Mouse (Mus musculus) ES-E14 (cell line): ENCODE results near the gene Synj2. TPM values are rescaled to one million over a fixed set of nuclear protein-coding genes. Genes with fewer than 3 reads are reported as not detected.

Experiments used
- DNase-seq: peaks from one replicate; pipeline ENCODE4 v3.0.0-alpha.2; 2013; ENCODE audit warnings: low read depth, low spot score
- H3K27ac ChIP-seq: 2 replicates; pipeline ENCODE4 v1.5.1; 2012; ENCODE audit warnings: low read depth, mild to moderate bottlenecking, low read length, moderate library complexity, mixed read lengths; ENCODE audit not compliant: poor library complexity, insufficient read depth, severe bottlenecking
- H3K36me3 ChIP-seq: 2 replicates; pipeline ENCODE4 v1.6.1; 2012; ENCODE audit warnings: mild to moderate bottlenecking, low read length, moderate library complexity, mixed read lengths; ENCODE audit not compliant: control insufficient read depth, poor library complexity, insufficient read depth, severe bottlenecking
- H3K4me1 ChIP-seq, 2 experiments: fragments of 150-350 bp in 1 of 2; sonication (generic) in 1 of 2; 2 replicates each; pipeline ENCODE4 v1.6.1; 2012; ENCODE audit warnings: low read length in 2 of 2, mild to moderate bottlenecking in 1 of 2, mixed read lengths in 1 of 2; ENCODE audit not compliant: control insufficient read depth in 2 of 2, insufficient read depth in 2 of 2, poor library complexity in 1 of 2
- H3K4me3 ChIP-seq, 2 experiments: fragments of 150-350 bp in 1 of 2; sonication (generic) in 1 of 2; 2 replicates each; pipeline ENCODE4 v1.5.1; 2012; ENCODE audit warnings: low read length in 2 of 2, low read depth in 1 of 2, mild to moderate bottlenecking in 1 of 2, mixed read lengths in 1 of 2; ENCODE audit not compliant: insufficient read depth in 1 of 2, poor library complexity in 1 of 2, severe bottlenecking in 1 of 2
- H3K9ac ChIP-seq: 2 replicates; pipeline ENCODE4 v1.6.1; 2012; ENCODE audit warnings: low read depth, mild to moderate bottlenecking, low read length, mixed read lengths; ENCODE audit not compliant: poor library complexity, insufficient read depth, severe bottlenecking
- H3K9me3 ChIP-seq: fragments of 150-350 bp; sonication (generic); 2 replicates; pipeline ENCODE4 v1.6.1; 2012; ENCODE audit warnings: low read depth, mild to moderate bottlenecking, low read length; ENCODE audit not compliant: control insufficient read depth, insufficient read depth
- CHD2 ChIP-seq: IDR thresholded peaks from 2 replicates; pipeline ENCODE4 v1.6.1; 2014; ENCODE audit warnings: mild to moderate bottlenecking, low read depth, low read length, inconsistent platforms
- HCFC1 ChIP-seq: IDR thresholded peaks from 2 replicates; pipeline ENCODE4 v1.6.1; 2012; ENCODE audit warnings: low read length, inconsistent platforms, borderline replicate concordance; ENCODE audit not compliant: insufficient read depth
- MAFK ChIP-seq: IDR thresholded peaks from 2 replicates; pipeline ENCODE4 v1.6.1; 2014; ENCODE audit warnings: mild to moderate bottlenecking, low read depth, low read length, inconsistent platforms; ENCODE audit not compliant: insufficient read depth
- ZC3H11A ChIP-seq: IDR thresholded peaks from 2 replicates; pipeline ENCODE4 v1.6.1; 2012; ENCODE audit warnings: low read depth, mild to moderate bottlenecking, inconsistent platforms, low read length, borderline replicate concordance
- ZNF384 ChIP-seq: IDR thresholded peaks from 2 replicates; pipeline ENCODE4 v1.6.1; 2012; ENCODE audit warnings: low read depth, low read length, inconsistent platforms
- in situ Hi-C, 2 experiments: fragments of 600-800 bp; cut with MboI; formaldehyde crosslinking; loops; one replicate each; pipeline ENCODE4 v1.15.1; 2025; ENCODE audit warnings: low sequenced_read_pairs in 2 of 2, inconsistent platforms in 1 of 2; ENCODE audit not compliant: unreplicated experiment in 2 of 2
- total RNA-seq: library from RNA; depleted of rRNA; stranded (reverse); fragments of 300-350 nt; gene quantifications from 2 replicates; pipeline ENCODE4 v1.2.3, GENCODE M21; 2012

The Synj2 gene
- total RNA-seq, 1 experiment: 6.1 TPM

DNA sequence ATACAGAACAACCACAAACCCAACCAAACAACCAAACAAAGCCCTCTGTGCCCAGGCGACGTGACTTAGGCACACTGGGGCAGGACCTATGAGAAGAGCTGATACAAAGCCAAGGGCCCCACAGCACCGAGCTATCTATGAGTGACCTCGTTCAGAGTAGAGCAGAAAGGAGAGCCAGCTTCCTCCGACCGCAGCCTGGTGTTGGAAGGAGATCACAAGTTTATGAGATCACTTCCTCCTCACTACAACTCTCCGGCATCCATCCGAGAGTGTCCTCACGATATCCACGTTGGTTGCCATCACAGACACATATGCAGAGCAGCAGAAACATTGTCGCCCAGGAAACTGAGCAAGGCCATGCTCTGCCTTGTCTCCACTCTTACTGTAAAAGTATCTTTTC is 67.5 kb downstream of the Synj2 start:
- H3K9ac ChIP-seq: no peak overlapping the region
- H3K4me1 ChIP-seq: peaks cover 0 to 12% of the 10 kb centered on the region in 2 experiments; a peak in 3 of 4 replicates
- no peaks in the 10 kb centered on the region for H3K9me3 ChIP-seq
- in situ Hi-C loops: no loop called here
- no peak for TF ChIP-seq ZC3H11A
- 0 out of 2 replicates have a peak, but pooled peaks cover 2% of the 10 kb centered on the region for H3K36me3 ChIP-seq
- DNase-seq: no peak
- H3K4me3 ChIP-seq: no peak overlapping the region
- no peak overlapping the region for H3K27ac ChIP-seq

DNA sequence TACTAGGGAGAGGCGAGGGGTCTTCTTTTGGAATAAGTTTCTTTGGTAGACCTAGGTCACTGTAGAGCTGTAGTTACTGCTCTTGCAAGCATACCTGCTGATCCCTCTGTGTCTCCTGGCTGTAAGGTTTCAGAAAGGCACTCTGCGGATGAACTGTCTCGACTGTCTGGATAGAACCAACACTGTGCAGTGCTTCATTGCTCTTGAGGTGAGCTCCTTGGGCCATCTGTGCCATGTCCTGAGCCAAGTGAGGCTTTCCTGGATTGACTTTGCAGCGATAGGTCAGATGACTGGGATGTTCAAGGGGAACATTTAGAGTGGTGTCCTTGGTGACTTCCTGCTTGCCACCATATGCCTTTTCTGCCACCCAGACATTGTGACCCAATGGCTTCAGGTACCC is 68.5 kb downstream of the Synj2 start:
- H3K27ac ChIP-seq: no peak overlapping the region
- no peak overlapping the region for H3K4me3 ChIP-seq
- H3K9me3 ChIP-seq: no peaks in the 10 kb centered on the region
- peaks cover 0 to 12% of the 10 kb centered on the region in 2 experiments; a peak in 3 of 4 replicates for H3K4me1 ChIP-seq
- H3K36me3 ChIP-seq: 0 out of 2 replicates have a peak, but pooled peaks cover 2% of the 10 kb centered on the region
- DNase-seq: no peak
- H3K9ac ChIP-seq: no peak overlapping the region
- in situ Hi-C loops: no loop called here
- TF ChIP-seq ZC3H11A (no peak), HCFC1 (no peak), ZNF384 (no peak), MAFK (no peak)

GRCm38 (mm10) chr17:6013079-6013478 is 72.0 kb downstream of the Synj2 start:
- DNase-seq: no peak
- no peaks in the 10 kb centered on the region for H3K4me1 ChIP-seq
- H3K9ac ChIP-seq: no peak overlapping the region
- in situ Hi-C loops: no loop called here
- no peaks in the 10 kb centered on the region for H3K9me3 ChIP-seq
- H3K27ac ChIP-seq: no peak overlapping the region
- H3K36me3 ChIP-seq: 0 out of 2 replicates have a peak, but pooled peaks cover 2% of the 10 kb centered on the region
- H3K4me3 ChIP-seq: no peak overlapping the region
- no peak for TF ChIP-seq ZC3H11A
- TF ChIP-seq CHD2: no peak
- TF ChIP-seq MAFK: no peak
- TF ChIP-seq HCFC1: no peak
- no peak for TF ChIP-seq ZNF384

DNA sequence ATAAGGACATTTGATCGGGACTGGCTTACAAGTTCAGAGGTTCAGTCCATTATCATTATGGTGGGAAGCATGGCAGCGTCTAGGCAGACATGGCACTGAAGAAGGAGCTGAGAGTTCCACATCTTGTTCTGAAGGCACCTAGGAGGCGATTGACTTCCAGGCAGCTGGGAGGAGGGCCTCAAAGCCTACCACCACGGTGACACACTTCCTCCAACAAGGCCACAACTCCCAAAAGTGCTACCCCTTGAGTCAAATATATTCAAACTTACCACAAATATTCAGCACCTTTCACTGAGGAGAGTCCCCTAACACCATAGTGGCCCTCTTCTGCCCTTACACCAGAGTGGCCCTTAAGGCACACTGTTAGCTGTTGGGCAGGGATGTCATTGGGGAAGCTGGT is 73.9 kb downstream of the Synj2 start:
- Histone ChIP-seq H3K9me3 (no peaks in the 10 kb centered on the region), H3K36me3 (peaks cover 2% of the 10 kb centered on the region; the same call in 1 of the 2 replicates), H3K4me3 (no peak overlapping the region), H3K27ac (no peak overlapping the region), H3K4me1 (no peaks in the 10 kb centered on the region), H3K9ac (no peak overlapping the region)
- in situ Hi-C loops: no loop called here
- TF ChIP-seq CHD2 (no peak), HCFC1 (no peak), ZC3H11A (no peak), MAFK (no peak), ZNF384 (no peak)
- DNase-seq: no peak

DNA sequence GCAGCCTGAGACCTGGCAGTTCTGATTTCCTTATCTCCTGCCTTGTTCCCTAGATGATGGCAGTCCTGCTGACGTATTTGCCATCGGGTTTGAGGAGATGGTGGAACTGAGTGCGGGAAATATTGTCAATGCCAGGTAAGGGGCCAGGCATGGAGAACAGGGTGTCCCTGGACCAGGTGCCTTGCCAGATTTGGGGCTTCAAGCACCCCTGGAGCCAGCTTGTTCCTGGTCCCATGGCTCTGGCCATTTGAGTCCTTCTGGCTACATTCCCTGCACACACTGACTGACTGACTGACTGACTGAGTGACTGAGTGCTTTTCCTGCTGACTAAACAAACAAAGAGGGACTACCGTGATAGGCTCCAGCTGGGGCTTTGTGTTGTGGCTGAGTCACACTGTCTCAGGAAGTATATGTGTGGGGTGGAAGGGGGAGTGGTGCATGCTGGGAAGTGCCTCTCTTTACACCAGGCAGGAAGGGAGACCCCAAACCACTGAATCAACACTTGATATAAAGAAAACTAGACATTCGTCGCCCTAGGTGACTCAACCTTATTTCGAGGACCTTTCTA is 75.2 kb downstream of the Synj2 start:
- DNase-seq: no peak
- H3K9me3 ChIP-seq: no peaks in the 10 kb centered on the region
- no peak overlapping the region for H3K27ac ChIP-seq
- TF ChIP-seq ZNF384 (no peak), ZC3H11A (no peak), CHD2 (no peak), HCFC1 (no peak), MAFK (peak; percentile 64)
- H3K9ac ChIP-seq: no peak overlapping the region
- in situ Hi-C loops: no loop called here
- peaks cover 2% of the 10 kb centered on the region; the same call in 1 of the 2 replicates for H3K36me3 ChIP-seq
- H3K4me3 ChIP-seq: no peak overlapping the region
- no peaks in the 10 kb centered on the region for H3K4me1 ChIP-seq
